Mouse (Mus musculus): ENCODE data around the gene Gm20852. TPM values are rescaled to one million over a fixed set of nuclear protein-coding genes. Genes with fewer than 3 reads are reported as not detected.
"Not testable (repeated sequence)": the region's sequence is repeated elsewhere in the genome, so short reads cannot be mapped to it uniquely, and the experiment has no call there.

Gm20852 gene
- not detected for total RNA-seq (2021)
- long read RNA-seq, experiment 1: 0 reads
- long read RNA-seq, experiment 2: 0 reads

DNA sequence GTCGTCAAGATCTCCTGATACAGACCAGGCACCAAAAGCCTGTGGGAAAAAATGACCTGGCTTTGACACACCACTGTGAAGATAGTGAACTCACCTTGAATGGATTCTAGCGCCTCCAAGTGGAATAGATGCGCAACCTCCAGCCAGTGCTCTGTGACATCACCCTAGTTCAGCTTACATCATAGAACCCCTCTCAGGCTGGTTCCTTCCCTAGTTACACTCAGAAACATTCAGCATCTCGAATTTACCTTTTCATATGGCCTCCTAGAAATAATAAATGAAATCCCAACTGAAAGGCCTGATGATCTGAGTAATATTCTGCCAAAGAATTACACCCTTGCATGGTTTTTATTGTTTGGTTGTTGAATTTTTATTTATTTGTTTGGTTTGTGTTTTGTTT lies at the start of gene Gm20852:
Gene Gm20852, minus strand, starts transcription at position 101 of the 400 bp plus-strand sequence.
- not testable (repeated sequence) for DNase-seq (ENCODE audit: low spot score in 2 of 2)

Measured in left cerebral cortex, adult 18-20 months (tissue).